Mouse (Mus musculus): ENCODE measurements around the gene Rapgef3.

GRCm38 (mm10) chr15:97776514-97776913 is 8.7 kb upstream of the Rapgef3 start:
- TF ChIP-seq CTCF (IDR thresholded peaks at IDR 0.05; ENCODE audit: borderline replicate concordance, insufficient read depth, low read length): peak; percentile 80
- no peak for TF ChIP-seq POLR2A (IDR thresholded peaks at IDR 0.05; ENCODE audit: low read depth, low read length)

Measured in embryonic fibroblast, embryonic 13.5 days (primary cell).